Mouse (Mus musculus): ENCODE measurements around the gene Arid3c. TPM values are rescaled to one million over a fixed set of nuclear protein-coding genes. Genes with fewer than 3 reads are reported as not detected.

The Arid3c gene
- polyA plus RNA-seq, 1 experiment from 2014 or later = 0.32 TPM

GRCm38 (mm10) chr4:41741158-41741560, 10.2 kb upstream of the Arid3c start:
- peak; percentile 96 for ATAC-seq

GRCm38 (mm10) chr4:41740380-41741157, 9.6 kb upstream of the Arid3c start:
- H3K4me3 ChIP-seq (replicated peaks) = peak overlapping the region; percentile 64
- WGBS = 1% methylated on average over 48 of the region's 48 CpGs

More at GRCm38 (mm10) chr4:41741158-41741560, 10.2 kb upstream of the Arid3c start:
- Histone ChIP-seq H3K4me3 (replicated peaks) (peak overlapping the region; percentile 64), H3K4me1 (replicated peaks) (peaks cover 21% of the 10 kb centered on the region), H3K27ac (peak overlapping the region; percentile 81), H3K4me2 (replicated peaks) (peak overlapping the region; percentile 83), H3K9me3 (peaks cover 4% of the 10 kb centered on the region; the same call in 1 of the 2 replicates), H3K9ac (replicated peaks) (peak overlapping the region; percentile 79), H3K27me3 (peaks cover 3% of the 10 kb centered on the region; the same call in 1 of the 2 replicates), H3K36me3 (peaks cover 13% of the 10 kb centered on the region; the same call in 1 of the 2 replicates)
- WGBS = under 1% methylated on average over 27 of the region's 27 CpGs

GRCm38 (mm10) chr4:41739260-41739659, 8.3 kb upstream of the Arid3c start:
- no peaks in the 10 kb centered on the region for H3K9me3 ChIP-seq
- H3K4me1 ChIP-seq (replicated peaks) = peaks cover 21% of the 10 kb centered on the region
- no peak for ATAC-seq
- H3K9ac ChIP-seq (replicated peaks) = no peak overlapping the region
- H3K4me2 ChIP-seq (replicated peaks) = peak overlapping the region; percentile 83
- no peak overlapping the region for H3K4me3 ChIP-seq (replicated peaks)
- H3K27me3 ChIP-seq = peaks cover 3% of the 10 kb centered on the region; the same call in 1 of the 2 replicates
- H3K27ac ChIP-seq = no peak overlapping the region
- peaks cover 13% of the 10 kb centered on the region; the same call in 1 of the 2 replicates for H3K36me3 ChIP-seq
- WGBS = 95% methylated on average over 13 of the region's 13 CpGs

More at GRCm38 (mm10) chr4:41740380-41741157, 9.6 kb upstream of the Arid3c start:
- Histone ChIP-seq H3K4me1 (replicated peaks) (peaks cover 21% of the 10 kb centered on the region), H3K27ac (peak overlapping the region; percentile 81), H3K9me3 (no peaks in the 10 kb centered on the region), H3K27me3 (peaks cover 3% of the 10 kb centered on the region; the same call in 1 of the 2 replicates), H3K4me2 (replicated peaks) (peak overlapping the region; percentile 83), H3K9ac (replicated peaks) (peak overlapping the region; percentile 79), H3K36me3 (peaks cover 13% of the 10 kb centered on the region; the same call in 1 of the 2 replicates)
- ATAC-seq = peak; percentile 89

- Histone ChIP-seq H3K27me3 (peaks cover 10% of the 10 kb centered on the region; the same call in 1 of the 2 replicates), H3K4me1 (replicated peaks) (peaks cover 21% of the 10 kb centered on the region), H3K4me3 (replicated peaks) (no peak overlapping the region), H3K4me2 (replicated peaks) (no peak overlapping the region), H3K9me3 (no peaks in the 10 kb centered on the region), H3K36me3 (peaks cover 13% of the 10 kb centered on the region; the same call in 1 of the 2 replicates), H3K9ac (replicated peaks) (no peak overlapping the region), H3K27ac (no peak overlapping the region)
- 65% methylated on average over 1 of the region's 1 CpGs for WGBS
- no peak for ATAC-seq
Observed at GRCm38 (mm10) chr4:41738256-41738603, 7.3 kb upstream of the Arid3c start.

- peaks cover 16% of the 10 kb centered on the region for H3K27me3 ChIP-seq
- no peak overlapping the region for H3K4me2 ChIP-seq (replicated peaks)
- H3K4me3 ChIP-seq (replicated peaks) = no peak overlapping the region
- H3K9ac ChIP-seq (replicated peaks) = no peak overlapping the region
- H3K36me3 ChIP-seq = peaks cover 13% of the 10 kb centered on the region; the same call in 1 of the 2 replicates
- H3K9me3 ChIP-seq = no peaks in the 10 kb centered on the region
- peak; percentile 35; the same call in 1 of the 2 replicates for ATAC-seq
- 46% methylated on average over 8 of the region's 8 CpGs for WGBS
- peaks cover 21% of the 10 kb centered on the region for H3K4me1 ChIP-seq (replicated peaks)
- H3K27ac ChIP-seq = no peak overlapping the region
Observed at GRCm38 (mm10) chr4:41737602-41738255, 6.8 kb upstream of the Arid3c start.

- Histone ChIP-seq H3K9me3 (no peaks in the 10 kb centered on the region), H3K9ac (replicated peaks) (peak overlapping the region; percentile 41; the same call in 1 of the 2 replicates), H3K27me3 (peaks cover 81% of the 10 kb centered on the region), H3K36me3 (no peaks in the 10 kb centered on the region), H3K27ac (peak overlapping the region; percentile 30; the same call in 1 of the 2 replicates), H3K4me3 (replicated peaks) (0 out of 2 replicates have a peak overlapping the region, but pooled peaks have one; percentile 4), H3K4me1 (replicated peaks) (peaks cover 42% of the 10 kb centered on the region), H3K4me2 (replicated peaks) (peak overlapping the region; percentile 32)
- no peak for ATAC-seq
- WGBS = 12% methylated on average over 20 of the region's 20 CpGs
Observed at GRCm38 (mm10) chr4:41726826-41727621, 3.9 kb downstream of the Arid3c start.

- Histone ChIP-seq H3K4me3 (replicated peaks) (peak within 1 kb of the TSS; percentile 88), H3K27ac (peak within 1 kb of the TSS; percentile 49; the same call in 1 of the 2 replicates), H3K4me2 (replicated peaks) (peak within 1 kb of the TSS; percentile 84), H3K36me3 (peaks cover 28% of the 10 kb centered on the region), H3K9me3 (no peaks in the 10 kb centered on the region), H3K4me1 (replicated peaks) (peaks cover 38% of the 10 kb centered on the region), H3K9ac (replicated peaks) (peak within 1 kb of the TSS; percentile 94), H3K27me3 (peaks cover 44% of the 10 kb centered on the region)
- WGBS = under 1% methylated on average over 27 of the region's 27 CpGs
- peak; percentile 94 for ATAC-seq
Observed at GRCm38 (mm10) chr4:41722918-41723351, 8.0 kb downstream of the Arid3c start, which contains the start of gene Dctn3. TSS of gene Dctn3 (minus strand) at chr4:41723170.

- Histone ChIP-seq H3K4me1 (replicated peaks) (peaks cover 31% of the 10 kb centered on the region), H3K27ac (no peak overlapping the region), H3K4me2 (replicated peaks) (no peak overlapping the region), H3K27me3 (no peaks in the 10 kb centered on the region), H3K4me3 (replicated peaks) (no peak overlapping the region), H3K9ac (replicated peaks) (no peak overlapping the region; the same call in 1 of the 2 replicates), H3K9me3 (no peaks in the 10 kb centered on the region), H3K36me3 (peaks cover 59% of the 10 kb centered on the region)
- ATAC-seq = no peak
- WGBS = 80% methylated on average over 6 of the region's 6 CpGs
Observed at GRCm38 (mm10) chr4:41716834-41717233, 14.1 kb downstream of the Arid3c start.

- Histone ChIP-seq H3K27me3 (no peaks in the 10 kb centered on the region), H3K4me1 (replicated peaks) (peaks cover 38% of the 10 kb centered on the region), H3K36me3 (peaks cover 63% of the 10 kb centered on the region), H3K4me2 (replicated peaks) (no peak overlapping the region), H3K9ac (replicated peaks) (no peak overlapping the region), H3K27ac (no peak overlapping the region), H3K4me3 (replicated peaks) (no peak overlapping the region), H3K9me3 (no peaks in the 10 kb centered on the region)
- ATAC-seq = no peak
- WGBS = 81% methylated on average over 5 of the region's 5 CpGs
Observed at GRCm38 (mm10) chr4:41715596-41715995, 15.3 kb downstream of the Arid3c start.

GRCm38 (mm10) chr4:41715082-41715481, 15.9 kb downstream of the Arid3c start:
- ATAC-seq = no peak
- Histone ChIP-seq H3K9me3 (no peaks in the 10 kb centered on the region), H3K36me3 (peaks cover 61% of the 10 kb centered on the region), H3K9ac (replicated peaks) (no peak overlapping the region), H3K4me3 (replicated peaks) (no peak overlapping the region), H3K27ac (no peak overlapping the region), H3K27me3 (no peaks in the 10 kb centered on the region), H3K4me2 (replicated peaks) (no peak overlapping the region), H3K4me1 (replicated peaks) (peaks cover 38% of the 10 kb centered on the region)
- 81% methylated on average over 8 of the region's 8 CpGs for WGBS

- Histone ChIP-seq H3K4me3 (replicated peaks) (peak overlapping the region; percentile 85), H3K9ac (replicated peaks) (no peak overlapping the region), H3K27ac (no peak overlapping the region), H3K9me3 (no peaks in the 10 kb centered on the region), H3K4me2 (replicated peaks) (peak overlapping the region; percentile 87), H3K36me3 (peaks cover 53% of the 10 kb centered on the region), H3K27me3 (no peaks in the 10 kb centered on the region), H3K4me1 (replicated peaks) (peaks cover 38% of the 10 kb centered on the region)
- ATAC-seq = no peak
- WGBS = 10% methylated on average over 8 of the region's 8 CpGs
Observed at GRCm38 (mm10) chr4:41714276-41714675, 16.7 kb downstream of the Arid3c start.

Measured in midbrain, embryonic 13.5 days (tissue).